ENCODE assay signal across 14 mouse cellular contexts in genomic region chr10:110309511-110309910, GRCm38 (mm10).
A peak's percentile ranks its signal among the peaks of the same experiment; 100 is the strongest.
DNase-seq lines count a peak whose midpoint lies in the region; ATAC-seq and TF ChIP-seq lines count a peak whose summit lies in the region.
"Had no signal": no experiment of that assay in that cellular context is flagged by ENCODE, and none has a peak within 500 bp of the region (broad histone marks: within the 10 kb centered on the region; RNA-seq: fewer than 3 reads in every experiment).

No protein-coding gene starts in this region.

- intact Hi-C loops in left cerebral cortex, postnatal 4 days (cut with DNase I) = no loop called here

- 64% methylated on average over 4 of the region's 4 CpGs for WGBS in lung, embryonic 14.5 days
- 43% methylated on average over 4 of the region's 4 CpGs for WGBS in forebrain, postnatal 0 days

- peak; percentile 75 for ATAC-seq in frontal cortex, adult (ENCODE audit: low TSS enrichment)
- ATAC-seq in lung, embryonic 14.5 days (ENCODE audit: insufficient read depth) = no peak
- peak; percentile 76 for ATAC-seq in forebrain, postnatal 0 days

- no peak for DNase-seq in frontal cortex, postnatal 14 days (ENCODE audit: low spot score in 2 of 2)
- DNase-seq in lung, embryonic 14.5 days = peak; percentile 38
- DNase-seq in lung, postnatal 36 days = no peak
- DNase-seq in forebrain, postnatal 0 days = peak; percentile 86
- peak; percentile 36 for DNase-seq in left cerebral cortex, postnatal 4 days
- DNase-seq in liver = no peak
- no peak for DNase-seq in gastrocnemius, adult 18-20 months (ENCODE audit: low spot score)
- DNase-seq: cerebellum, adult 8-10 months; kidney, adult 18-20 months; kidney, postnatal 4 days; thymus, postnatal 14 days had no signal

- no peaks in the 10 kb centered on the region for H3K9me3 ChIP-seq in lung, embryonic 14.5 days (ENCODE audit: low read depth, low read length)
- H3K9me3 ChIP-seq in forebrain, postnatal 0 days (ENCODE audit: low read length) = no peaks in the 10 kb centered on the region
- H3K9me3 ChIP-seq: lung, embryonic 15.5 days had no signal

- no peak overlapping the region for H3K4me2 ChIP-seq in lung, embryonic 14.5 days
- no peak overlapping the region for H3K4me2 ChIP-seq in forebrain, postnatal 0 days (ENCODE audit: low read depth)
- H3K4me2 ChIP-seq: limb, embryonic 13.5 days; lung, embryonic 15.5 days had no signal

- H3K27ac ChIP-seq in lung, embryonic 14.5 days (ENCODE audit: low read depth) = no peak overlapping the region
- peak overlapping the region; percentile 57; the same call in 1 of the 2 replicates for H3K27ac ChIP-seq in forebrain, postnatal 0 days (ENCODE audit: low read depth, low read length)
- H3K27ac ChIP-seq: limb, embryonic 13.5 days; lung, embryonic 15.5 days had no signal

- no peak overlapping the region for H3K4me3 ChIP-seq in lung, embryonic 14.5 days (ENCODE audit: low read depth, low read length)
- no peak overlapping the region for H3K4me3 ChIP-seq in forebrain, postnatal 0 days (ENCODE audit: low read depth, low read length)
- H3K4me3 ChIP-seq: limb, embryonic 13.5 days; lung, embryonic 15.5 days had no signal

- no peaks in the 10 kb centered on the region for H3K4me1 ChIP-seq in lung, embryonic 14.5 days (ENCODE audit: insufficient read depth)
- H3K4me1 ChIP-seq in forebrain, postnatal 0 days (ENCODE audit: insufficient read depth) = 0 out of 2 replicates have a peak, but pooled peaks cover 3% of the 10 kb centered on the region
- H3K4me1 ChIP-seq: limb, embryonic 13.5 days; lung, embryonic 15.5 days had no signal

- TF ChIP-seq CTCF in lung, embryonic 14.5 days (IDR thresholded peaks at IDR 0.05; ENCODE audit: low read depth) = no peak
- no peak for TF ChIP-seq CTCF in forebrain, postnatal 0 days (IDR thresholded peaks at IDR 0.05; ENCODE audit: low read depth)

- H3K9ac ChIP-seq in lung, embryonic 14.5 days = no peak overlapping the region
- no peak overlapping the region for H3K9ac ChIP-seq in forebrain, postnatal 0 days
- H3K9ac ChIP-seq: limb, embryonic 13.5 days; lung, embryonic 15.5 days had no signal

- no peaks in the 10 kb centered on the region for H3K36me3 ChIP-seq in lung, embryonic 14.5 days (ENCODE audit: insufficient read depth)
- no peaks in the 10 kb centered on the region; the same call in 1 of the 2 replicates for H3K36me3 ChIP-seq in forebrain, postnatal 0 days (ENCODE audit: insufficient read depth)
- H3K36me3 ChIP-seq: limb, embryonic 13.5 days; lung, embryonic 15.5 days had no signal

- H3K27me3 ChIP-seq in lung, embryonic 14.5 days (ENCODE audit: insufficient read depth, low read length) = no peaks in the 10 kb centered on the region
- no peaks in the 10 kb centered on the region for H3K27me3 ChIP-seq in forebrain, postnatal 0 days (ENCODE audit: insufficient read depth, low read length)
- H3K27me3 ChIP-seq: limb, embryonic 13.5 days; lung, embryonic 15.5 days had no signal

Comparison
In these comparisons a context has a peak if more than half of its experiments do, and no peak if none do; other contexts are left out.
1. DNase-seq: peak in lung, embryonic 14.5 days (single experiment), forebrain, postnatal 0 days (single experiment) and left cerebral cortex, postnatal 4 days (single experiment); none in frontal cortex, postnatal 14 days (0 of 2), lung, postnatal 36 days (single experiment), liver (single experiment) and gastrocnemius, adult 18-20 months (single experiment).